Mouse (Mus musculus) left cerebral cortex, adult 8-10 months (tissue): Measurements from ENCODE around the gene Ccdc103. TPM values are rescaled to one million over a fixed set of nuclear protein-coding genes. Genes with fewer than 3 reads are reported as not detected.

ENCODE experiments used
- DNase-seq, 2 experiments: peaks; one replicate each; pipeline ENCODE4 v3.0.0; 2022; ENCODE audit warnings: low spot score in 2 of 2
- total RNA-seq, 4 experiments: library from RNA; stranded (reverse); gene quantifications; 2 replicates each; pipeline ENCODE4 v1.2.4; 2022

Gene Ccdc103
- 1 to 10 TPM; 2.1 to 3.6 (median 2.2) TPM for total RNA-seq

- peak; percentile 88 to 97 for DNase-seq
These were observed at the start of gene Ccdc103, which contains the start of gene Eftud2 for GRCm38 (mm10) chr11:102880585-102881313. TSS of gene Ccdc103 (plus strand) at chr11:102881204. TSS of gene Eftud2 (minus strand) at chr11:102880985.

GRCm38 (mm10) chr11:102832700-102833297 is 48.2 kb upstream of the Ccdc103 start:
- no peak for DNase-seq

DNA sequence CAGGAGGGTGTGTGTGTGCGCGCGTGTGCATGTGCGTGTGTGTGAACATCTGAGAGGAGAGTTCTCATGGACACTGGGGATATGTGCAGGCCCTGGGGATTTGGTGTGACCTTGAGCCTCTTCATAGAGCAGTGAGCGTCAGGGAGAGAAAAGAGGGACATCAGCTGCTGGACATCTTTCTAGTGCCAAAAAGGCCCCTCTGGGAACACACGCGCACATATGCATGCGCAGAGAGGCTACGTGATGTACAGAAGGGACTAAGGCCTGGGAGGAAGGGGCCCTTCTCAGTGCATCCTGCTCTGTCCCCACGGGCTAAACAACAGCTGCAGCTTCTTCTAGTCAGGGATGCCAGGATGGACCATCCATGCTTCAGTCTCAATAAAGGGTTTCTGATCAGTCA is 46.8 kb upstream of the Ccdc103 start:
- no peak for DNase-seq

DNA sequence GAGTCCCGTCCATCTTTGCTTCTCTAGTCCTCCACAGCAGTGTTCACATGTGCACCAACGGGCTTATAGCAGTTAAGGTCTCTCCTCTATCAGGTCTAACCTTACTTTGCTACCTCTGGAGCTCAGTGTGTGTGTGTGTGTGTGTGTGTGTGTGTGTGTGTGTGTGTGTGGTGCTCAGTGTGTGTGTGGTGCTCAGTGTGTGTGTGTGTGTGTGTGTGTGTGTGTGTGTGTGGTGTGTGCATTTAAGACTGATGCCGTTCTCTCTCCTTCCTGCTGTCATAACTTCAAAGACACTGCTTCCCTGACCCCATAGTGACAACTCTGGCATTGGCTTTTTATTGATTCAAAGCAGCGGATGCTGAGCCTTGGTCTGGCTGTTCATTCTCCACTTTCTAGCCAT is 45.5 kb upstream of the Ccdc103 start, which contains the start of gene Higd1b:
Gene Higd1b (plus strand): TSS at position 301 of the 400 bp plus-strand sequence.
- no peak for DNase-seq

- no peak for DNase-seq
These were observed 44.9 kb upstream of the Ccdc103 start for GRCm38 (mm10) chr11:102836146-102836545.

DNA sequence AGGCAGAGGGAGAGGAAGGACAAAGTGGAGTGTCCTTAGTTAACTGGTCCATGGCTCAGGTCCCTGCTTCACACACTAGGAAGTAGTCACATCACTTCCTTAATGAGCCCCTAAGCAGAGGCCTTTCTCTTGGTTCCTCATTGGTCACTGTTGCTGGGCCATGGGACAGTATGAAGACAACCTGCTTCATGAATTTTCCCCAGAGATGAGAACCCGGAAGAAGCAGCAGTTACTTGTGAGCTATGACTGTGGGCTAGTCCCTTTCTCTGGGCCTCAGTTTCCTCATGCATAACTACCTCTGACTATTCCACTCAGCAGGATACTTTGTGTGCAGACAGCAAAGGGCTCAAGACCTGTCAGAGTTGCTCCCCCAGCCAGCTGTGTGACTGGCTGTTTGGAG is 43.6 kb upstream of the Ccdc103 start:
- DNase-seq, result no peak

- DNase-seq, result no peak
These were observed 42.9 kb upstream of the Ccdc103 start for GRCm38 (mm10) chr11:102838126-102838525.

- DNase-seq, result no peak
These were observed 42.3 kb upstream of the Ccdc103 start for GRCm38 (mm10) chr11:102838616-102839150.

DNA sequence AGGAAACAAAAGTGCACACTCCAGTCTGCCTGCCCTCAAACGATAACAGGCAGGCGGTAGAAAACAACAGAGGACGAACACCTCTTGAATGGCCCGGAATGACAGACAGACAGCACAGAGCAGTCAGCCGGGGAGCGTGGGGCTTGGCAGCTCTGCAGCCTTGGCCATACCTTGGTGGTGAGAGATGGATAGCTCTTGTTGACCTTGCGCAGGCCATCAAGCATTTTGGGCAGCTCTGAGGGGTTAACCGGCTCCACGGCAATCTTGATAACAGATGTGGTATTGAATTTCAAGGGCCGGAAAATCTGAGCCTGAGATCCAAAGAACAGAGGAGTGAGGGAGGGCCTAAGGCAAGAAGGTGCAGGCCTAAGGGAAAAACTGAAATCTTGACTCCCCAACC is 35.1 kb upstream of the Ccdc103 start:
- DNase-seq, result no peak

- DNase-seq, result no peak
These were observed 29.1 kb upstream of the Ccdc103 start for GRCm38 (mm10) chr11:102851883-102852282.

DNA sequence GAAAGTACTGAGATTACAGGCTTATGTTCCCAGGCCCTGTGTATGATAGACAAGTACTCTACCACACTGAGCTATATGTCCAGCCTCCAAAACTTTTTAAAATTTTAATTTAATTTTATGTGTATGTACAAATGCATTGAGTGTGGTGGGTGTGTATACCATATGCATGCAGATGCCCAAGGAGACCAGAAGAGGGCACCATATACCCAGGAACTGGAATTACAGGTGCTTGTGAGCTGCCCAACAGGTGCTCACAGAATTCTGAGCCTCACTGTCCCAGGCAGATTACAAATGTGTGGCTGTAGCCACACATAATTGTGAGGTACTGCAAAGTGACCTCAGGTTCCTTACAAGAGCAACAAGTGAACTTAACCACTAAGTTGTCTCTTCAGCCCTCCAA is 27.2 kb upstream of the Ccdc103 start:
- no peak for DNase-seq

DNA sequence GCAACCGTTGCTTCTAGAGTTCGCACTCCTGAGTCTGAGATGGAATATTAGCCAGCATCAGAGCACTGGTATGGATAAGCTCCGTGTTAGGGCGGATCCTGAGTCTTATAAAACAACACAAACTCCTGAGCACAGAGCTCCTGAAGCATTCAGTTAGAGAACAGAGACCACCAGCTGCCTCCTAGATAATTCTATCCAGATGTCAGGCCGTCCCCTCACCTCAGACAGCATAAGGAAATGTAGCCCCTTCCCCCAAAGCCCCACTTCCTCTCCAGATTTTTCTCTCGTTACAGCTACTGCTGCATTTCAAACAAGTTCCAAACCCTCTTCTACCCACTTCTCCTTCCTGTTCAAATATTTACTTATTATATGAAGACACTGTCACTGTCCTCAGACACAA is 25.1 kb upstream of the Ccdc103 start:
- DNase-seq, result no peak

- DNase-seq, result no peak
These were observed 22.1 kb upstream of the Ccdc103 start for GRCm38 (mm10) chr11:102858951-102859350.

DNA sequence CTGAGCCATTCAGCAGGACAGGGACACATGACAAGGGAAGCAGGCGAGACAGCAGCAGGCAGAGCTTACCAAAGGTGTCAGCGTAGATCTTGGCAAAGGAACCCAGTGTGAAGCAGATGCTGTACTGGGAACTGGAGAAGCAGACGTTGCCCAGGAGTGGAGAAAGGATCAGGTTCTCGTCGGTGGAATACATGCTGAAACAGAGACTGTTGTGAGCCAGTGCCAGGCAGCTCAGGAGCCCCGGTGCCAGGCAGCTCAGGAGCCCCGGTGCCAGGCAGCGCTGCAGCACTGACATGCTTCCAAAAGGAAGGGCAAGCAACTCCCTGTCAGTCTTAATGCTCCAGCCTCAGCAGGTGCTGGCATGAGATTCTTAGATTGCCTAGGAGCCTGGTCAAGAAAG is 21.1 kb upstream of the Ccdc103 start:
- DNase-seq, result peak in 1 of 2 experiments; percentile 70

GRCm38 (mm10) chr11:102864272-102864671 is 16.7 kb upstream of the Ccdc103 start:
- no peak for DNase-seq

DNA sequence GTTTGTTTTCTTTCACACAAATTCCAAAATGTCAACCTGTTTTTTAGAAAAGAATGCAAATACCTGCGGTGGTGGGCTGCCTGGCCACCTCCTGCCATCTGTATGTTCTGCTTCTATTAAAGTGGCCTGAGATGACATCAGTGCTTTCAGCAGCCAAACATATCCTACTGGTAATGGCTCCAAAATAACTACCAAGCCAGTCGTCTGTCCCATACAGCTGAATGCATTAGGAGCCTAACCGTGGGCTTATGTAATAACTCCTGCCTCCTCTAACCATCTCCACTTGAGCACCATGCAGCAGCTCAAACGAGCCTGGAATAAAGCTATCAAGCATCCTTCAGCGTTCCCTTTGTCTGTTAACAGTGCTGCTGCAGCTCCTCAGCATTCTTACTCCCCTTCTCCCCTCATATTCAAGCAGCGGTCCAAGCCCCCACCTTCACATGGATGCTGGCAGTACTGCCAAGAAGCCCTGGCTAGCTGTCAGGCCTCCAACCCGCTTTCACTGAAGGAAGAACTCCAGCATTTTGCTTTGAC is 6.1 kb upstream of the Ccdc103 start:
- peak; percentile 30 to 91 for DNase-seq

GRCm38 (mm10) chr11:102879558-102879957 is 1.4 kb upstream of the Ccdc103 start:
- DNase-seq, result no peak

GRCm38 (mm10) chr11:102881314-102882198 is 552 bp downstream of the Ccdc103 start:
- DNase-seq, result no peak

DNA sequence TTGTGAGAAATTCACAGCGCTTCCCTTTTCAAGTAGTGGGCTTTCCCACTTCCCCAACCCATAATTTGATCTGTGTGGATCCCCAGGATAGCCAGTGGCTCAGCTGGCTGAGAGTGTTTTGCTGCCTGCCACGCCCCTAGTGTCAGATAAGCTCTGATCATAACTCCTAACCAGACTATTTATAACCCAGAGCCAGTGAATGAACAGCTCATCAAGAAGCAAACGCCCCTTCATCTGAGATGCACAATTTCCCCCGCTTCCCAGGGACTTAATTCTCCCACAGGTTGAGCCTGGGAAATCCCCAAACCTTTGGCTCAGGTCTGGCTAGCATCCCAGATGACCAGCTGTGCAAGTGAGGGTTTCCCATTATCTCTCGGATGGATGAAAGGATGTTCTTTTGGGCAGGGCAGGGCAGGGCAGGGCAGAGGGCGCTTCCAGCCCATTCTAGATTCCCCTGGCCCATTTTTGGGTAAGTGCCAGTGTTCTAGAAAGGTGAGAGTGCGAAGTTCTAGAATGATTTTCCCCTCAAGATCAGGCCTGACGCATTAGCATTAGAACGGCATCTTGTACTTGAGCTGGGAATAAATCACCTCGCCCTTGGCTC is 3.7 kb downstream of the Ccdc103 start, which contains the start of gene Fam187a:
Gene Fam187a (plus strand): TSS at position 554 of the 604 bp plus-strand sequence.
- no peak for DNase-seq

DNA sequence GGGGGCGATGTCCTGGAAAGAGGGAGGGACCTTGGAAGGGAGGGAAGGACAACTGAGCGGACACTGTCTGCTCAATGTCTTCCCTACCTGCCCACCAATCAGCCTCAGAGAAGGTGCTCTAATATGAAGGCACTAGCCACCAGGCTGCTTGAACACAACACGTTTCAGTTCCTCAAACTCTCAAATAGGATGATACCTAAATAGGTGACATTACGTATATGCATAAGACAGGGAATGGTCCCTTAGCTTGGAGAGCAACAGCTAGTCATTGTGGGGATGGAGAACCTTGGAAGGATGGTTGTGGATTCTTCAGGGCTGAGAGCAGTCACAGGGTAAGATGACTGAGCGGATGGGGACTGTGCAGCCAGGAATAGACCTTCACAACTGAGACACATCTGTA is 6.4 kb downstream of the Ccdc103 start:
- DNase-seq, result no peak

DNA sequence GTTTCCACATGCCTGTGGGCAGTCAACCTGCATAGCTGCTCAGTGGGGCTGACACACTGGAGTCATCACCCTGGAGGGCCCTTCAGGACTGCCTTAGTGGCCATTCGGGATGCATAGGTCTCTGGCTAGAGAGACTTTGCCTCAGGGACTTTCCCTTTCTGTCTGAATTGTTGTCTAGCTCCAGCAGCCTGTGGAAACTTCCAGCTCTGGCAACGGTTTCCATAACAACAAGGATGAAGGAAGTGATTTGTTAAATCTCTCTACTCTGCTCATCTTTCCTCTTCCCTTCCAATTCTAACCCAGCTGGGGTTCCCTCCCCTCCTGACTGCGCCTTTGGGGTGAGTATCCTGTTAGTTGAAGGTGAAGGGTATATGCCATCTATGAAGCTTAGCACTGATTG is 7.1 kb downstream of the Ccdc103 start:
- no peak for DNase-seq
